Mouse (Mus musculus): ENCODE results near the gene Med29. TPM values are rescaled to one million over a fixed set of nuclear protein-coding genes. Genes with fewer than 3 reads are reported as not detected.

Gene Med29
- polyA plus RNA-seq, 1 experiment from 2014 or later = 31.8 TPM

DNA sequence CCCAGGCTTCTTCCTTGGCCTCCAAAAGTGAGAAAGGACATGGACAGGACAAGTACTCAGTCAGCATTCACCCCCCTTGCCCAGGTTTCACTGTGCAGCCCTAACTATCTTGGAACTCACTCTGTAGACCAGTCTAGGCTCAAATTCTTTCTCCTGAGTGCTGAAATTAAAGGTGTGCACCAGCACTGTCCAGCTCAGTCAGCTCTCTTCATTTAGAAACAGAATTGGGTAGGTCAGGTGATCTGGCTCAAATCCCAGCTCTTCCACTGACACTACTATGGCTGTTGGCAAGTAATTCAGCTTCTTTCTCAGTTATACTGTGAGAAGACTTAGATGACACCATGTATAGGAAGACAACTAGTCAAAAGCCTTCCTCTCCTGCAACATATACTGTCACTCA is 35.2 kb upstream of the Med29 start:
- Histone ChIP-seq H3K4me3 (replicated peaks) (no peak overlapping the region), H3K36me3 (peaks cover 26% of the 10 kb centered on the region), H3K4me1 (replicated peaks) (peaks cover 37% of the 10 kb centered on the region), H3K27ac (no peak overlapping the region), H3K9ac (no peak overlapping the region), H3K9me3 (replicated peaks) (no peaks in the 10 kb centered on the region), H3K4me2 (no peak overlapping the region), H3K27me3 (no peaks in the 10 kb centered on the region)
- no peak for DNase-seq
- no peak for ATAC-seq (ENCODE audit: low read depth)

- H3K27me3 ChIP-seq = no peaks in the 10 kb centered on the region
- 88% methylated on average over 1 of the region's 1 CpGs for WGBS (ENCODE audit: insufficient replicate concordance)
- DNase-seq (no peak), ATAC-seq (ENCODE audit: low read depth) (no peak)
- H3K36me3 ChIP-seq = peaks cover 60% of the 10 kb centered on the region
- H3K4me3 ChIP-seq (replicated peaks) = no peak overlapping the region
- H3K9me3 ChIP-seq (replicated peaks) = no peaks in the 10 kb centered on the region
- no peak overlapping the region for H3K4me2 ChIP-seq
- H3K4me1 ChIP-seq (replicated peaks) = 0 out of 2 replicates have a peak, but pooled peaks cover 3% of the 10 kb centered on the region
- no peak overlapping the region for H3K27ac ChIP-seq
- H3K9ac ChIP-seq = no peak overlapping the region
Observed at GRCm38 (mm10) chr7:28423018-28423417, 30.5 kb upstream of the Med29 start.

GRCm38 (mm10) chr7:28419416-28419815 is 26.9 kb upstream of the Med29 start:
- no peak overlapping the region for H3K4me2 ChIP-seq
- WGBS (ENCODE audit: insufficient replicate concordance) = 96% methylated on average over 2 of the region's 2 CpGs
- no peak overlapping the region for H3K9ac ChIP-seq
- DNase-seq (no peak), ATAC-seq (ENCODE audit: low read depth) (no peak)
- H3K27ac ChIP-seq = no peak overlapping the region
- H3K27me3 ChIP-seq = no peaks in the 10 kb centered on the region
- H3K36me3 ChIP-seq = peaks cover 94% of the 10 kb centered on the region
- H3K4me1 ChIP-seq (replicated peaks) = 0 out of 2 replicates have a peak, but pooled peaks cover 3% of the 10 kb centered on the region
- H3K9me3 ChIP-seq (replicated peaks) = no peaks in the 10 kb centered on the region
- no peak overlapping the region for H3K4me3 ChIP-seq (replicated peaks)

DNA sequence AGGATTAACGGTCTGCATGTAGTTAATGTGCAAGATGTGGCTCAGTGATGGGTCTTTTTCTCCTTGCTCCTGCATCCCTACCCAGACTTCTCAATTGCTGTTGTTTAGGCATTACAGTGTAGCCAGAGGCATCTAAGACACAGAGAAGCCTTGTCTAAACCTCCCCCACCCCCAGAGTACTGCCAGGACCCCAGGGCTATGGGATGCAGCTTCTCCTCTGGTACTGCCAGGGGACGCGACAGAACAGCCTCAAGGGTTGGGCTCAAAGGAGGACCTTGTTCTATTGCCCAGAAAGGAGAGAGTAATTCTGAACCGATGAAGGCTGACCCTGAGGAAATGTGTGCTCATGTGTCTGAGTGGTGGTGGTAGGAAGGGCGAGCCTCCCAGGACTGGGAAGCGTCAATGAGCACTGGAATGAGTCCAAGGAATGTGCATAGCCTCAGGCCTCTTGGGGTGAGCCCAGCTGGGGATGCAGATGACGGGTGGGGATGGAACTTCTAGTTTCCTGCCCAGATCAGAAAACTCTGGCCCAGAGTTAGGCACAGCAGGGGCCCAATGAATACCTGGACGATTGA is 25.7 kb upstream of the Med29 start:
- WGBS (ENCODE audit: insufficient replicate concordance) = 89% methylated on average over 8 of the region's 8 CpGs
- no peak overlapping the region for H3K4me2 ChIP-seq
- no peak overlapping the region for H3K4me3 ChIP-seq (replicated peaks)
- no peak overlapping the region for H3K27ac ChIP-seq
- H3K9me3 ChIP-seq (replicated peaks) = no peaks in the 10 kb centered on the region
- DNase-seq = no peak
- peaks cover 99% of the 10 kb centered on the region for H3K36me3 ChIP-seq
- no peak overlapping the region for H3K9ac ChIP-seq
- no peaks in the 10 kb centered on the region for H3K27me3 ChIP-seq
- H3K4me1 ChIP-seq (replicated peaks) = 0 out of 2 replicates have a peak, but pooled peaks cover 3% of the 10 kb centered on the region
- no peak for ATAC-seq (ENCODE audit: low read depth)

- ATAC-seq (ENCODE audit: low read depth) (no peak), DNase-seq (no peak)
- Histone ChIP-seq H3K4me1 (replicated peaks) (0 out of 2 replicates have a peak, but pooled peaks cover 3% of the 10 kb centered on the region), H3K27me3 (no peaks in the 10 kb centered on the region), H3K36me3 (peaks cover 99% of the 10 kb centered on the region), H3K4me3 (replicated peaks) (no peak overlapping the region), H3K9me3 (replicated peaks) (no peaks in the 10 kb centered on the region), H3K27ac (no peak overlapping the region), H3K9ac (no peak overlapping the region), H3K4me2 (no peak overlapping the region)
Observed at GRCm38 (mm10) chr7:28417368-28417767, 24.9 kb upstream of the Med29 start.

- Histone ChIP-seq H3K27ac (no peak overlapping the region), H3K36me3 (peaks cover 91% of the 10 kb centered on the region), H3K4me2 (no peak overlapping the region), H3K9me3 (replicated peaks) (no peaks in the 10 kb centered on the region), H3K4me3 (replicated peaks) (no peak overlapping the region), H3K27me3 (no peaks in the 10 kb centered on the region), H3K4me1 (replicated peaks) (no peaks in the 10 kb centered on the region; the same call in 1 of the 2 replicates), H3K9ac (no peak overlapping the region)
- 69% methylated on average over 4 of the region's 4 CpGs for WGBS (ENCODE audit: insufficient replicate concordance)
- DNase-seq (no peak), ATAC-seq (ENCODE audit: low read depth) (no peak)
Observed at GRCm38 (mm10) chr7:28412826-28413225, 20.3 kb upstream of the Med29 start.

- 81% methylated on average over 3 of the region's 3 CpGs for WGBS (ENCODE audit: insufficient replicate concordance)
- Histone ChIP-seq H3K9me3 (replicated peaks) (no peaks in the 10 kb centered on the region), H3K4me3 (replicated peaks) (no peak overlapping the region), H3K4me2 (no peak overlapping the region), H3K27me3 (no peaks in the 10 kb centered on the region), H3K27ac (peak overlapping the region; percentile 15; the same call in 1 of the 2 replicates), H3K36me3 (peaks cover 91% of the 10 kb centered on the region), H3K4me1 (replicated peaks) (no peaks in the 10 kb centered on the region; the same call in 1 of the 2 replicates), H3K9ac (no peak overlapping the region)
- DNase-seq (no peak), ATAC-seq (ENCODE audit: low read depth) (no peak)
Observed at GRCm38 (mm10) chr7:28410841-28411475, 18.4 kb upstream of the Med29 start.

GRCm38 (mm10) chr7:28401942-28402341 is 9.4 kb upstream of the Med29 start:
- Histone ChIP-seq H3K4me3 (replicated peaks) (no peak overlapping the region), H3K4me2 (no peak overlapping the region), H3K36me3 (peaks cover 97% of the 10 kb centered on the region), H3K27me3 (no peaks in the 10 kb centered on the region), H3K9ac (no peak overlapping the region), H3K9me3 (replicated peaks) (no peaks in the 10 kb centered on the region), H3K27ac (no peak overlapping the region), H3K4me1 (replicated peaks) (peaks cover 8% of the 10 kb centered on the region)
- WGBS (ENCODE audit: insufficient replicate concordance) = 58% methylated on average over 3 of the region's 3 CpGs
- DNase-seq (no peak), ATAC-seq (ENCODE audit: low read depth) (no peak; the same call in 1 of the 2 replicates)

- Histone ChIP-seq H3K36me3 (peaks cover 97% of the 10 kb centered on the region), H3K9me3 (replicated peaks) (no peaks in the 10 kb centered on the region), H3K27ac (peak overlapping the region; percentile 11; the same call in 1 of the 2 replicates), H3K4me3 (replicated peaks) (no peak overlapping the region), H3K4me1 (replicated peaks) (peaks cover 8% of the 10 kb centered on the region), H3K4me2 (no peak overlapping the region), H3K27me3 (no peaks in the 10 kb centered on the region), H3K9ac (no peak overlapping the region)
- 96% methylated on average over 1 of the region's 1 CpGs for WGBS (ENCODE audit: insufficient replicate concordance)
- ATAC-seq (ENCODE audit: low read depth) = no peak
- no peak for DNase-seq
Observed at GRCm38 (mm10) chr7:28401030-28401429, 8.5 kb upstream of the Med29 start.

DNA sequence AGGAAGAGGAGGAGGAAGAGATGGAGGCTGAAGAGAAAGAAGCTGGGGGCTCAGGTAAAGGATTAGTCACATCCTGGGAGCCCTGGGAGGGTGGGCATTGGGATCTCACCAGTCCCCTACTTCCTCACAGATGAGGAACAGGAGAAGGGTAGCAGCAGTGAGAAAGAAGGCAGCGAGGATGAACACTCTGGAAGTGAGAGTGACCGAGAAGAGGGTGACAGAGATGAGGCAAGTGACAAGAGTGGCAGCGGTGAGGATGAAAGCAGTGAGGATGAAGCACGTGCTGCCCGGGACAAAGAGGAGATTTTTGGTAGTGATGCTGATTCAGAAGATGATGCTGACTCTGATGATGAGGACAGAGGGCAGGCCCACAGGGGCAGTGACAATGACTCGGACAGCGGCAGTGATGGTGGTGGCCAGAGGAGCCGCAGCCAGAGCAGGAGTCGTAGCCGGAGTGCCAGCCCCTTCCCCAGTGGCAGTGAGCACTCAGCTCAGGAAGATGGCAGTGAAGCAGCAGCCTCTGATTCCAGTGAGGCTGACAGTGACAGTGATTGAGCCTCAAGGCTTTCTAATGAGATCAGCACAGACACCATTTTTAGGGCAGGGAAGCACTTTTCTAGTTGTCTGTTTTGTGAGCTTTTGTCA is 6.3 kb upstream of the Med29 start:
- Histone ChIP-seq H3K4me2 (no peak overlapping the region), H3K9me3 (replicated peaks) (no peaks in the 10 kb centered on the region), H3K36me3 (peaks cover 90% of the 10 kb centered on the region), H3K9ac (no peak overlapping the region), H3K4me3 (replicated peaks) (no peak overlapping the region), H3K27me3 (no peaks in the 10 kb centered on the region), H3K27ac (no peak overlapping the region), H3K4me1 (replicated peaks) (peaks cover 11% of the 10 kb centered on the region)
- WGBS (ENCODE audit: insufficient replicate concordance) = 85% methylated on average over 10 of the region's 10 CpGs
- ATAC-seq (ENCODE audit: low read depth) (no peak), DNase-seq (no peak)

DNA sequence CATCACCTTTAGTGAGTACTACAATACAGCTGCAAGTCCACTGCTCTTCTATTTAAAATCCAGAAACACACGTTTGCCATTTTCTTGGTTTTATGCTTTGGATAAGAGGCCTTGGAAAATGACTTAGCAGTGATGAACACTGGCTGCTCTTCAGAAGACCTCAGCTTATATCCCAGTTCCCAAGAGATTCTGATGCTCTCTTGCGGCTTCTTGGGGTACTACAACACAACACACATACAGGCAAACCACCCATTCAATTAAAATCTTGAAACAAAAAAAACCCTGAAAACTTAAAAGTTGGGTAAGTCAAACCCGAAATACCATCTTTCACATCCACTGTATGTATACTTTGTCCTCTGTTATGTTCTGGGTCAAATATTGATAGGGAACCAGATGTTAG is 5.5 kb upstream of the Med29 start:
- Histone ChIP-seq H3K4me2 (no peak overlapping the region), H3K27ac (no peak overlapping the region), H3K4me3 (replicated peaks) (no peak overlapping the region), H3K36me3 (peaks cover 81% of the 10 kb centered on the region), H3K9ac (no peak overlapping the region), H3K27me3 (no peaks in the 10 kb centered on the region), H3K9me3 (replicated peaks) (no peaks in the 10 kb centered on the region), H3K4me1 (replicated peaks) (peaks cover 19% of the 10 kb centered on the region)
- no peak for DNase-seq
- 51% methylated on average over 3 of the region's 3 CpGs for WGBS (ENCODE audit: insufficient replicate concordance)
- ATAC-seq (ENCODE audit: low read depth) = no peak
